14 mouse cellular contexts compared by ENCODE assay signal in the genomic region with DNA sequence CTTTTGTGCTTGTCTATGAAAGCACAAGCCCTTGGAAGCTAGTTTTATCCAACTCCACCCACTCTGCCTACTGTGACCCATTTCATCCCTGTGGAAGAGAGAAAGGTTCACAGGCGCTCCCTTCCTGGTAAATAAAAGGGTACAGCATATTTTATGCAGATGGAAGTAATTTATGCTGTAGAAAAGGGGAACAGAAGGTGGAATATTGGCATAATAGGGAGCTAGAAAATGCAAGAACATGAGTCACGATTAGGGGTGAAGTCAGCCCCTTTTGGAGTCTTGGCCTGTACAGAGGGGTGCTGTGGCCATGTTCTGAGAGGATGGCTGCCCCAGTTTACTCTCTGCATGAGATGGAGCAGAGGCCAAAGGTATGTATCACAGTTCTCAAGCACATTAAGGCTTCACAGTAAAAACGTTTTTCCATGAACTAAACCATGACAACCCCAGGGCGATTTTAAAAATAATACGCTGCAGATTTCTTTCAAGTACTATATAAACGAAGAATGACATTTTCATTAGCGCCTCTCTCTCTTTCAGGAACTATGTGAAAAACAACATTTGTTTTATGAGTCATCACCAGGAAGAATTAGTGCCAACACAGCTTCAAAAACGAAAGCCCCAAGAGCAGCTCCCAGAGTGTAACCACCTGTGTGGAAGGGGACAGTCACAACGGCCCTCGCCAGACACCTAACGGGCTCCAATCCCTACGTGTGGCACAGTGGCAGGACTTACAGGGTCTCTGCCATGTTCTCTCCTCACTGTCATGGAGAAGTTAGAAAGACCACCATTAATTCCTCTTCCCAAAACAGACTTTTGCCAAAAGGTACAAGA. TPM values are rescaled to one million over a fixed set of nuclear protein-coding genes. Genes with fewer than 3 reads are reported as not detected.
DNase-seq lines count a peak whose midpoint lies in the region; ATAC-seq and TF ChIP-seq lines count a peak whose summit lies in the region.
"Had no signal": no experiment of that assay in that cellular context is flagged by ENCODE, and none has a peak within 500 bp of the region (broad histone marks: within the 10 kb centered on the region; RNA-seq: fewer than 3 reads in every experiment).

No protein-coding gene starts in this region.

- H3K9me3 ChIP-seq in forebrain, embryonic 13.5 days (replicated peaks): no peaks in the 10 kb centered on the region
- H3K9me3 ChIP-seq in forebrain, embryonic 12.5 days: no peaks in the 10 kb centered on the region
- H3K9me3 ChIP-seq in limb, embryonic 12.5 days: no peaks in the 10 kb centered on the region
- H3K9me3 ChIP-seq in limb, embryonic 10.5 days (replicated peaks): no peaks in the 10 kb centered on the region
- no peaks in the 10 kb centered on the region for H3K9me3 ChIP-seq in stomach, embryonic 15.5 days
- H3K9me3 ChIP-seq: hindbrain, embryonic 15.5 days; midbrain, embryonic 12.5 days; neural tube, embryonic 13.5 days had no signal

- peaks cover 42% of the 10 kb centered on the region for H3K36me3 ChIP-seq in forebrain, embryonic 13.5 days (ENCODE audit: poor library complexity, severe bottlenecking)
- peaks cover 39% of the 10 kb centered on the region for H3K36me3 ChIP-seq in forebrain, embryonic 12.5 days (replicated peaks)
- peaks cover 43% of the 10 kb centered on the region for H3K36me3 ChIP-seq in limb, embryonic 12.5 days
- peaks cover 56% of the 10 kb centered on the region for H3K36me3 ChIP-seq in limb, embryonic 10.5 days
- no peaks in the 10 kb centered on the region for H3K36me3 ChIP-seq in stomach, embryonic 15.5 days

- no peak overlapping the region for H3K9ac ChIP-seq in forebrain, embryonic 13.5 days
- H3K9ac ChIP-seq in forebrain, embryonic 12.5 days: no peak overlapping the region
- no peak overlapping the region for H3K9ac ChIP-seq in limb, embryonic 12.5 days (replicated peaks)
- H3K9ac ChIP-seq in stomach, embryonic 15.5 days: no peak overlapping the region
- H3K9ac ChIP-seq: hindbrain, embryonic 15.5 days; lung, embryonic 14.5 days; midbrain, embryonic 12.5 days; neural tube, embryonic 13.5 days had no signal

- TF ChIP-seq POLR2A in cortical plate, adult 2 months (IDR thresholded peaks at IDR 0.05; ENCODE audit: extremely low read depth, insufficient read depth, low read length): no peak

- DNase-seq in limb, embryonic 10.5 days (ENCODE audit: low spot score): no peak
- DNase-seq in yolk sac, embryonic 10.5 days (ENCODE audit: low spot score): no peak
- DNase-seq: kidney, postnatal 25 days; lung, embryonic 14.5 days; thymus, postnatal 36 days had no signal

- no peak overlapping the region for H3K4me2 ChIP-seq in forebrain, embryonic 13.5 days
- H3K4me2 ChIP-seq in forebrain, embryonic 12.5 days: no peak overlapping the region
- no peak overlapping the region for H3K4me2 ChIP-seq in limb, embryonic 12.5 days
- no peak overlapping the region for H3K4me2 ChIP-seq in stomach, embryonic 15.5 days
- H3K4me2 ChIP-seq: hindbrain, embryonic 15.5 days; lung, embryonic 14.5 days; midbrain, embryonic 12.5 days; neural tube, embryonic 13.5 days had no signal

- no peaks in the 10 kb centered on the region for H3K27me3 ChIP-seq in forebrain, embryonic 13.5 days
- H3K27me3 ChIP-seq in forebrain, embryonic 12.5 days: no peaks in the 10 kb centered on the region
- H3K27me3 ChIP-seq in limb, embryonic 12.5 days: no peaks in the 10 kb centered on the region
- H3K27me3 ChIP-seq in limb, embryonic 10.5 days (ENCODE audit: low read depth, poor library complexity, severe bottlenecking): no peaks in the 10 kb centered on the region
- H3K27me3 ChIP-seq in stomach, embryonic 15.5 days (replicated peaks): no peaks in the 10 kb centered on the region
- H3K27me3 ChIP-seq: hindbrain, embryonic 15.5 days; midbrain, embryonic 12.5 days; neural tube, embryonic 13.5 days had no signal

- H3K27ac ChIP-seq in forebrain, embryonic 13.5 days: no peak overlapping the region
- H3K27ac ChIP-seq in forebrain, embryonic 12.5 days: no peak overlapping the region
- H3K27ac ChIP-seq in limb, embryonic 12.5 days: 0 out of 2 replicates have a peak overlapping the region, but pooled peaks have one; percentile 35
- no peak overlapping the region for H3K27ac ChIP-seq in limb, embryonic 10.5 days
- H3K27ac ChIP-seq in cortical plate, adult 2 months (ENCODE audit: insufficient read depth, low read length): peak overlapping the region; percentile 75
- 0 out of 2 replicates have a peak overlapping the region, but pooled peaks have one; percentile 52 for H3K27ac ChIP-seq in stomach, embryonic 15.5 days
- H3K27ac ChIP-seq: hindbrain, embryonic 15.5 days; midbrain, embryonic 12.5 days; neural tube, embryonic 13.5 days had no signal

- 84% methylated on average over 12 of the region's 12 CpGs for WGBS in forebrain, embryonic 13.5 days
- WGBS in forebrain, embryonic 12.5 days: 85% methylated on average over 12 of the region's 12 CpGs
- WGBS in limb, embryonic 12.5 days: 70% methylated on average over 12 of the region's 12 CpGs
- 88% methylated on average over 12 of the region's 12 CpGs for WGBS in limb, embryonic 10.5 days
- WGBS in stomach, embryonic 15.5 days: 64% methylated on average over 12 of the region's 12 CpGs

- peaks cover 9% of the 10 kb centered on the region for H3K4me1 ChIP-seq in forebrain, embryonic 13.5 days
- H3K4me1 ChIP-seq in forebrain, embryonic 12.5 days: peaks cover 6% of the 10 kb centered on the region; the same call in 1 of the 2 replicates
- H3K4me1 ChIP-seq in limb, embryonic 12.5 days (replicated peaks): no peaks in the 10 kb centered on the region
- no peaks in the 10 kb centered on the region for H3K4me1 ChIP-seq in limb, embryonic 10.5 days
- peaks cover 23% of the 10 kb centered on the region for H3K4me1 ChIP-seq in cortical plate, adult 2 months (ENCODE audit: control insufficient read depth, insufficient read depth, low read length)
- H3K4me1 ChIP-seq in stomach, embryonic 15.5 days: peaks cover 16% of the 10 kb centered on the region
- H3K4me1 ChIP-seq: hindbrain, embryonic 15.5 days; neural tube, embryonic 13.5 days had no signal

- H3K4me3 ChIP-seq in forebrain, embryonic 13.5 days: no peak overlapping the region
- H3K4me3 ChIP-seq in forebrain, embryonic 12.5 days (replicated peaks): no peak overlapping the region
- no peak overlapping the region for H3K4me3 ChIP-seq in limb, embryonic 12.5 days (replicated peaks)
- H3K4me3 ChIP-seq in limb, embryonic 10.5 days: no peak overlapping the region
- no peak overlapping the region for H3K4me3 ChIP-seq in cortical plate, adult 2 months (ENCODE audit: insufficient read depth, low read length)
- H3K4me3 ChIP-seq in stomach, embryonic 15.5 days (replicated peaks): no peak overlapping the region
- H3K4me3 ChIP-seq: hindbrain, embryonic 15.5 days; midbrain, embryonic 12.5 days; neural tube, embryonic 13.5 days had no signal

- peak; percentile 54; the same call in 1 of the 2 replicates for ATAC-seq in forebrain, embryonic 13.5 days
- ATAC-seq in forebrain, embryonic 12.5 days (ENCODE audit: low FRiP score): no peak
- ATAC-seq in limb, embryonic 12.5 days (ENCODE audit: insufficient number of reproducible peaks, insufficient read depth, low FRiP score, low TSS enrichment, low read depth): no peak
- no peak; the same call in 1 of the 2 replicates for ATAC-seq in stomach, embryonic 15.5 days (ENCODE audit: insufficient read depth, low FRiP score, low read depth)
- no peak for ATAC-seq in granulocyte monocyte progenitor cell, adult 5-6 weeks (replicated peaks; ENCODE audit: poor library complexity, severe bottlenecking)

- no peak for TF ChIP-seq CTCF in cortical plate, adult 2 months (IDR thresholded peaks at IDR 0.05; ENCODE audit: extremely low read depth, insufficient read depth, low read length)

RNA-seq across cellular contexts. Expression of a gene that starts 30.0 kb away (rescaled TPM):
- 115 and 130 TPM in 2 replicates for polyA plus RNA-seq in forebrain, embryonic 13.5 days (2015; fragmentation: Nextera tagmentation; extraction: Ambion mirVana)
- polyA plus RNA-seq in forebrain, embryonic 12.5 days (2016; fragmentation: Nextera tagmentation; extraction: Ambion mirVana): 118 and 122 TPM in 2 replicates
- 76.9 and 77.6 TPM in 2 replicates for polyA plus RNA-seq in limb, embryonic 12.5 days (2016; fragmentation: Nextera tagmentation; extraction: Ambion mirVana)
- 73.3 and 78.9 TPM in 2 replicates for polyA plus RNA-seq in limb, embryonic 10.5 days (2016; fragmentation: Nextera tagmentation; extraction: Ambion mirVana)
- polyA plus RNA-seq in cortical plate, adult 2 months (2012; rRNA removed): 43.7 and 48.0 TPM in 2 replicates
- polyA plus RNA-seq in stomach, embryonic 15.5 days (2015; fragmentation: Nextera tagmentation; extraction: Ambion mirVana): 50.6 and 56.0 TPM in 2 replicates
- total RNA-seq in granulocyte monocyte progenitor cell, adult 5-6 weeks (2014; fragmentation: Nextera tagmentation): 21.9 and 22.5 TPM in 2 replicates
- total RNA-seq in granulocyte monocyte progenitor cell, adult 5-6 weeks (2017): 20.2 and 21.9 TPM in 2 replicates

RNA-seq across cellular contexts. Expression of a gene that starts 56.9 kb away (rescaled TPM):
- 2.3 and 2.4 TPM in 2 replicates for polyA plus RNA-seq in forebrain, embryonic 13.5 days (2015; fragmentation: Nextera tagmentation; extraction: Ambion mirVana)
- polyA plus RNA-seq in forebrain, embryonic 12.5 days (2016; fragmentation: Nextera tagmentation; extraction: Ambion mirVana): 1.8 and 2.1 TPM in 2 replicates
- 1.4 and 1.5 TPM in 2 replicates for polyA plus RNA-seq in limb, embryonic 12.5 days (2016; fragmentation: Nextera tagmentation; extraction: Ambion mirVana)
- polyA plus RNA-seq in limb, embryonic 10.5 days (2016; fragmentation: Nextera tagmentation; extraction: Ambion mirVana): 0.44 and 1.2 TPM in 2 replicates
- polyA plus RNA-seq in cortical plate, adult 2 months (2012; rRNA removed): 1.4 and 1.5 TPM in 2 replicates
- 1.2 TPM in 2 replicates for polyA plus RNA-seq in stomach, embryonic 15.5 days (2015; fragmentation: Nextera tagmentation; extraction: Ambion mirVana)
- not detected in 2 replicates for total RNA-seq in granulocyte monocyte progenitor cell, adult 5-6 weeks (2014; fragmentation: Nextera tagmentation)
- total RNA-seq in granulocyte monocyte progenitor cell, adult 5-6 weeks (2017): 0.04 TPM in 1 of 2 replicates, not detected in the other

Comparison
In these comparisons a context has a peak if more than half of its experiments do, and no peak if none do; other contexts are left out.
1. H3K27ac ChIP-seq: peak in limb, embryonic 12.5 days (single experiment), cortical plate, adult 2 months (single experiment) and stomach, embryonic 15.5 days (single experiment); none in forebrain, embryonic 13.5 days (single experiment), forebrain, embryonic 12.5 days (single experiment) and limb, embryonic 10.5 days (single experiment).